Mouse (Mus musculus) ES-Bruce4 (cell line): ENCODE measurements at regions not wholly inside any gene's neighbourhood (a gene's known extent, or its start where the extent isn't known, plus 50 kb on each side); places are given as distances from the start of the nearest gene placed in this dataset.

Experiments used
- CTCF ChIP-seq: IDR thresholded peaks from one replicate; pipeline ENCODE4 v1.8.1; 2011; ENCODE audit warnings: low read depth, low read length
- POLR2A ChIP-seq: IDR thresholded peaks from one replicate; pipeline ENCODE4 v1.8.1; 2011; ENCODE audit warnings: low read length; ENCODE audit not compliant: insufficient read depth

GRCm38 (mm10) chr12:39741051-39741847, 296.6 kb downstream of the Arl4a start:
- no peak for TF ChIP-seq CTCF
- TF ChIP-seq POLR2A: no peak
